Mouse (Mus musculus): ENCODE results near the gene Pik3r5. TPM values are rescaled to one million over a fixed set of nuclear protein-coding genes. Genes with fewer than 3 reads are reported as not detected.
A peak's percentile ranks its signal among the peaks of the same experiment; 100 is the strongest.

Gene Pik3r5
- polyA plus RNA-seq, 1 experiment from 2014 or later = 0.65 TPM

GRCm38 (mm10) chr11:68483213-68483612 lies 51.3 kb downstream of the Pik3r5 start:
- H3K36me3 ChIP-seq (ENCODE audit: control insufficient read depth, insufficient read depth, low read length) = no peaks in the 10 kb centered on the region
- no peak overlapping the region for H3K9ac ChIP-seq (ENCODE audit: low read length)
- peaks cover 7 to 23% of the 10 kb centered on the region in 2 experiments for H3K4me1 ChIP-seq (ENCODE audit: control insufficient read depth in 2 of 2, insufficient read depth in 2 of 2, low read length in 2 of 2)
- H3K4me2 ChIP-seq (ENCODE audit: low read length) = no peak overlapping the region
- no peak for ATAC-seq (ENCODE audit: insufficient number of reproducible peaks, insufficient read depth, low FRiP score, low read depth)
- no peaks in the 10 kb centered on the region for H3K27me3 ChIP-seq (ENCODE audit: control insufficient read depth, insufficient read depth, low read length)
- no peak overlapping the region for H3K27ac ChIP-seq (replicated peaks in 1 of 2; ENCODE audit: control insufficient read depth in 1 of 2, insufficient read depth in 1 of 2, low read depth in 2 of 2, low read length in 2 of 2)
- no peak overlapping the region for H3K4me3 ChIP-seq (ENCODE audit: control insufficient read depth in 1 of 2, insufficient read depth in 1 of 2, low read depth in 1 of 2, low read length in 2 of 2)
- WGBS = 60% methylated on average over 6 of the region's 6 CpGs
- 0 out of 2 replicates have a peak, but pooled peaks cover 3% of the 10 kb centered on the region for H3K9me3 ChIP-seq (ENCODE audit: control insufficient read depth, low read length)

- 0 out of 2 replicates have a peak, but pooled peaks cover 3% of the 10 kb centered on the region for H3K9me3 ChIP-seq (ENCODE audit: control insufficient read depth, low read length)
- H3K27me3 ChIP-seq (ENCODE audit: control insufficient read depth, insufficient read depth, low read length) = no peaks in the 10 kb centered on the region
- no peaks in the 10 kb centered on the region for H3K36me3 ChIP-seq (ENCODE audit: control insufficient read depth, insufficient read depth, low read length)
- no peak overlapping the region for H3K4me2 ChIP-seq (ENCODE audit: low read length)
- no peak overlapping the region for H3K9ac ChIP-seq (ENCODE audit: low read length)
- no peak overlapping the region for H3K4me3 ChIP-seq (ENCODE audit: control insufficient read depth in 1 of 2, insufficient read depth in 1 of 2, low read depth in 1 of 2, low read length in 2 of 2)
- H3K27ac ChIP-seq (replicated peaks in 1 of 2; ENCODE audit: control insufficient read depth in 1 of 2, insufficient read depth in 1 of 2, low read depth in 2 of 2, low read length in 2 of 2) = no peak overlapping the region
- WGBS = 59% methylated on average over 3 of the region's 3 CpGs
- 0 out of 2 replicates have a peak, but pooled peaks have one; percentile 12 for ATAC-seq (ENCODE audit: insufficient number of reproducible peaks, insufficient read depth, low FRiP score, low read depth)
- peaks cover 2 to 15% of the 10 kb centered on the region in 2 experiments; a peak in 3 of 4 replicates for H3K4me1 ChIP-seq (ENCODE audit: control insufficient read depth in 2 of 2, insufficient read depth in 2 of 2, low read length in 2 of 2)
Measured at GRCm38 (mm10) chr11:68484431-68484830, 52.5 kb downstream of the Pik3r5 start.

GRCm38 (mm10) chr11:68485206-68485942 lies 53.5 kb downstream of the Pik3r5 start:
- H3K9me3 ChIP-seq (ENCODE audit: control insufficient read depth, low read length) = 0 out of 2 replicates have a peak, but pooled peaks cover 3% of the 10 kb centered on the region
- H3K4me3 ChIP-seq (ENCODE audit: control insufficient read depth in 1 of 2, insufficient read depth in 1 of 2, low read depth in 1 of 2, low read length in 2 of 2) = no peak overlapping the region
- no peak overlapping the region for H3K9ac ChIP-seq (ENCODE audit: low read length)

GRCm38 (mm10) chr11:68486093-68486492 lies 54.2 kb downstream of the Pik3r5 start:
- H3K4me1 ChIP-seq (ENCODE audit: control insufficient read depth in 2 of 2, insufficient read depth in 2 of 2, low read length in 2 of 2) = peaks cover 2 to 11% of the 10 kb centered on the region in 2 experiments; a peak in 3 of 4 replicates
- no peaks in the 10 kb centered on the region for H3K27me3 ChIP-seq (ENCODE audit: control insufficient read depth, insufficient read depth, low read length)
- no peak overlapping the region for H3K9ac ChIP-seq (ENCODE audit: low read length)
- H3K36me3 ChIP-seq (ENCODE audit: control insufficient read depth, insufficient read depth, low read length) = no peaks in the 10 kb centered on the region
- no peak overlapping the region for H3K27ac ChIP-seq (replicated peaks in 1 of 2; ENCODE audit: control insufficient read depth in 1 of 2, insufficient read depth in 1 of 2, low read depth in 2 of 2, low read length in 2 of 2)
- no peaks in the 10 kb centered on the region for H3K9me3 ChIP-seq (ENCODE audit: control insufficient read depth, low read length)
- no peak for ATAC-seq (ENCODE audit: insufficient number of reproducible peaks, insufficient read depth, low FRiP score, low read depth)
- H3K4me2 ChIP-seq (ENCODE audit: low read length) = no peak overlapping the region
- WGBS = 90% methylated on average over 3 of the region's 3 CpGs
- no peak overlapping the region for H3K4me3 ChIP-seq (ENCODE audit: control insufficient read depth in 1 of 2, insufficient read depth in 1 of 2, low read depth in 1 of 2, low read length in 2 of 2)

More at GRCm38 (mm10) chr11:68485206-68485942, 53.5 kb downstream of the Pik3r5 start:
- WGBS = 27% methylated on average over 8 of the region's 8 CpGs
- Histone ChIP-seq H3K4me1 (ENCODE audit: control insufficient read depth in 2 of 2, insufficient read depth in 2 of 2, low read length in 2 of 2) (peaks cover 2 to 11% of the 10 kb centered on the region in 2 experiments; a peak in 3 of 4 replicates), H3K27ac (replicated peaks in 1 of 2; ENCODE audit: control insufficient read depth in 1 of 2, insufficient read depth in 1 of 2, low read depth in 2 of 2, low read length in 2 of 2) (no peak overlapping the region), H3K4me2 (ENCODE audit: low read length) (no peak overlapping the region), H3K36me3 (ENCODE audit: control insufficient read depth, insufficient read depth, low read length) (no peaks in the 10 kb centered on the region), H3K27me3 (ENCODE audit: control insufficient read depth, insufficient read depth, low read length) (no peaks in the 10 kb centered on the region)
- no peak for ATAC-seq (ENCODE audit: insufficient number of reproducible peaks, insufficient read depth, low FRiP score, low read depth)

GRCm38 (mm10) chr11:68487720-68488119 lies 55.8 kb downstream of the Pik3r5 start:
- Histone ChIP-seq H3K36me3 (ENCODE audit: control insufficient read depth, insufficient read depth, low read length) (no peaks in the 10 kb centered on the region), H3K4me2 (ENCODE audit: low read length) (no peak overlapping the region), H3K4me3 (ENCODE audit: control insufficient read depth in 1 of 2, insufficient read depth in 1 of 2, low read depth in 1 of 2, low read length in 2 of 2) (no peak overlapping the region), H3K27ac (replicated peaks in 1 of 2; ENCODE audit: control insufficient read depth in 1 of 2, insufficient read depth in 1 of 2, low read depth in 2 of 2, low read length in 2 of 2) (no peak overlapping the region), H3K27me3 (ENCODE audit: control insufficient read depth, insufficient read depth, low read length) (no peaks in the 10 kb centered on the region), H3K4me1 (ENCODE audit: control insufficient read depth in 2 of 2, insufficient read depth in 2 of 2, low read length in 2 of 2) (peaks cover 8 to 18% of the 10 kb centered on the region in 2 experiments), H3K9me3 (ENCODE audit: control insufficient read depth, low read length) (no peaks in the 10 kb centered on the region), H3K9ac (ENCODE audit: low read length) (no peak overlapping the region)
- no peak for ATAC-seq (ENCODE audit: insufficient number of reproducible peaks, insufficient read depth, low FRiP score, low read depth)
- 86% methylated on average over 10 of the region's 10 CpGs for WGBS

- H3K27me3 ChIP-seq (ENCODE audit: control insufficient read depth, insufficient read depth, low read length) = no peaks in the 10 kb centered on the region
- H3K4me1 ChIP-seq (ENCODE audit: control insufficient read depth in 2 of 2, insufficient read depth in 2 of 2, low read length in 2 of 2) = peaks cover 10 to 21% of the 10 kb centered on the region in 2 experiments
- WGBS = 55% methylated on average over 6 of the region's 6 CpGs
- ATAC-seq (ENCODE audit: insufficient number of reproducible peaks, insufficient read depth, low FRiP score, low read depth) = no peak
- H3K27ac ChIP-seq (replicated peaks in 1 of 2; ENCODE audit: control insufficient read depth in 1 of 2, insufficient read depth in 1 of 2, low read depth in 2 of 2, low read length in 2 of 2) = no peak overlapping the region
- H3K36me3 ChIP-seq (ENCODE audit: control insufficient read depth, insufficient read depth, low read length) = no peaks in the 10 kb centered on the region
- H3K4me2 ChIP-seq (ENCODE audit: low read length) = no peak overlapping the region
- no peaks in the 10 kb centered on the region for H3K9me3 ChIP-seq (ENCODE audit: control insufficient read depth, low read length)
- H3K9ac ChIP-seq (ENCODE audit: low read length) = no peak overlapping the region
- H3K4me3 ChIP-seq (ENCODE audit: control insufficient read depth in 1 of 2, insufficient read depth in 1 of 2, low read depth in 1 of 2, low read length in 2 of 2) = no peak overlapping the region
Measured at GRCm38 (mm10) chr11:68488256-68488824, 56.4 kb downstream of the Pik3r5 start.

GRCm38 (mm10) chr11:68489236-68489635 lies 57.3 kb downstream of the Pik3r5 start:
- no peaks in the 10 kb centered on the region for H3K36me3 ChIP-seq (ENCODE audit: control insufficient read depth, insufficient read depth, low read length)
- 53% methylated on average over 2 of the region's 2 CpGs for WGBS
- no peak for ATAC-seq (ENCODE audit: insufficient number of reproducible peaks, insufficient read depth, low FRiP score, low read depth)

More at GRCm38 (mm10) chr11:68489236-68489635, 57.3 kb downstream of the Pik3r5 start:
- Histone ChIP-seq H3K4me2 (ENCODE audit: low read length) (no peak overlapping the region), H3K4me1 (ENCODE audit: control insufficient read depth in 2 of 2, insufficient read depth in 2 of 2, low read length in 2 of 2) (peaks cover 19 to 27% of the 10 kb centered on the region in 2 experiments), H3K27me3 (ENCODE audit: control insufficient read depth, insufficient read depth, low read length) (no peaks in the 10 kb centered on the region), H3K9me3 (ENCODE audit: control insufficient read depth, low read length) (no peaks in the 10 kb centered on the region), H3K4me3 (ENCODE audit: control insufficient read depth in 1 of 2, insufficient read depth in 1 of 2, low read depth in 1 of 2, low read length in 2 of 2) (no peak overlapping the region), H3K27ac (replicated peaks in 1 of 2; ENCODE audit: control insufficient read depth in 1 of 2, insufficient read depth in 1 of 2, low read depth in 2 of 2, low read length in 2 of 2) (no peak overlapping the region), H3K9ac (ENCODE audit: low read length) (no peak overlapping the region)

All from heart, embryonic 14.5 days (tissue).